Mouse (Mus musculus): Measurements from ENCODE around the gene Zswim7.
"Not testable (repeated sequence)": the region's sequence is repeated elsewhere in the genome, so short reads cannot be mapped to it uniquely, and the experiment has no call there.

Gene Zswim7

DNA sequence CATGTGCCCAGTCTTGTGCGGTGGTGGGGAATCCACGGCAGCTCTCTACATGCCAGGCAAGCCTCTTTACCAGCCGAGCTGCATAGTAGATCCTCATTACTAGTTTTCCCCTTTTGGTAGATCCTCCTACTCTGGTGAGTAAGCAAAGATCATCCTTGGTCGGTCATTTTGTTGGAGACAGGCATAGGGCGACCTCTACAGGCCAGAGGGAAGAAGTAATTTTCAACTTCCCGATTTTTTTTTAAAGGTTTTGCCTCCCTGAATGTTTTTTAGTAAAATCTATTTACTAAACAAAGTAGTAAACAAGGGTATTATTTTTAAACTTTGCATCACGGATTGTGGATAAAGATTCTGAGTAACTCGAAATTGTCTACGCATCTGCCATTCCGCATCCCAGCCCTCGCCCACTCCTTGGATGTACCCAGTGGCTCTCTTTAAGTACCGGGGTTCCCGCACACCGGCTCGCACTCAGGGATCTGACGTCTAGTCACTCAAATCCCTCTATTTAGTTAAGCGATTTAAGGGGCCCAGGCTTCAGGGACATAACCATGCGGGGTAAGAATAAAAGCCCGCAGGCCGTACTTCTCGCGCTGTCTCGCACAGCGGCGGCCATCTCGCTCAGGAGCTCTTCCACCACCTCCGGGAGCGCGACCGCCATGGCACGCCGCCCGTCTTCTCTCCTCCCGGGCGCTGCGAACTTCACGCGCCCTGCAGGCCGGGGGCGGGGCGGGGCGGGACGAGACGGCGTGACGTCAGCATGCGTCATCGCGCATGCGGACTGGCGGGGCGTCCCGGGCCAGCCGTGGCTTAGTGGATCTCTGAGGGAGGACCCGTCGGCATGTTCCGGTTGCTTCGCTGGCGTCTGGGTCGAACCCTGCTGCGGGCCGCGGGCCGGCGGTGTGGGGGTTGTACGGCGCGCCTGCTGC is at the start of gene Zswim7, which contains the start of gene Ttc19:
TSS of gene Zswim7 (minus strand) at position 701 of the 926 bp plus-strand sequence.
TSS of gene Ttc19 (plus strand) at position 799 of the 926 bp plus-strand sequence.
- DNase-seq, result peak; percentile 93

DNA sequence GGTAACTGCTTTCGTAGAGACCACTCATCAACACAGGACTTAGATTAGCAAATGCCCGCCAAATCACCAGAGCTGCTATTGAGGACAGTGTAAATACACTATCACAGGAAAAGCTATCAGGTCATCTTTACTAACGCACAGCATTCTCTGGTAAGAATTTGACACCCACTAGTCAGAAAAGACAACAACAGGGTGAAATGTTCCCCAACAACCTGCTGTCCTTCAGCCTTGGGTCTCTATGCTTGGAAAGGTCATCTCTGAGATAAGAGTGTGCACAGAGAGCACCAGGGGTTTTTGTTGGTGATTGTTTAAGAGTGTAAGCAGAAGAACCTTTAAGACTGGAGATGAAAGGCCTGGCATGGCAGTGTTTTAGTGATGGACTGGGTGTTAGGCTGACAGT is 42.5 kb upstream of the Zswim7 start:
- no peak for DNase-seq

DNA sequence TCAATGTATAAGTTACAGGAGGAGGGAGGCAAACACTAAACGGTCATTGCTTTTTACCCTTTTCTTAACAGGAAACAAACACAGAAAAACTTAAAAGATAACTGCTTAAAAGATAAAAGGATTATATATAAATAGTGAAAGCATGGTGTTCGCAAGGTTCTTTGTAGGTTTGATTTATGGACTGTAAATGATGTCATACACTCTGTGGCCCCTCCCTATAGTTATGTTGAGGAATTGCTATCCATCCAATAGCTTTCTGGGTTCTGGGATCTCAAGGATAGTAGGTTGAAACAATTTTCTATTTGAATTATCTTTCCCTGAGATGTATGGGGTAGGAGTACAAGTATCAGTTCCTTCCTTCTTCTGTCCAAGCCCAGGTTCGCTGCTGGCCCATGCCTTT is 38.9 kb upstream of the Zswim7 start:
- no peak for DNase-seq

DNA sequence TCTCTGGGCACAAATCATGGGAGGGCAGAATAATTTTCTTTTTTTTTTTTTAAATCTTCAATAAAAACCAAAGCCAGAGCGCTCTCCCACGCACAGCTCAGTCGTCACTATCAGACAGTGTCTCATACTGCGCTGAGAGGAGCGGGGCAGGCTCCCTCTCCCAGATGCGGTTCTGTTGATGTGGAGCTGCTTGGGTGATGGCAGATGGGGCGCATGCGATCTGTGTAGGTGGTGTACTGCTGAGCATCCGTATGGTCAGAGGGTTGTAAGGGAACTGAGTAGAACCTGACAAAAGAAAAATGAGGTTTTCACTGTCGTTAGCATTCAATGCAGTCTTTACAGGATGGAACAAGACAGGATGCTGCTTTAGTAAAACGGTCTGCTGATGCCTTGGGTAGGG is 36.6 kb upstream of the Zswim7 start:
- peak; percentile 88 for DNase-seq

DNA sequence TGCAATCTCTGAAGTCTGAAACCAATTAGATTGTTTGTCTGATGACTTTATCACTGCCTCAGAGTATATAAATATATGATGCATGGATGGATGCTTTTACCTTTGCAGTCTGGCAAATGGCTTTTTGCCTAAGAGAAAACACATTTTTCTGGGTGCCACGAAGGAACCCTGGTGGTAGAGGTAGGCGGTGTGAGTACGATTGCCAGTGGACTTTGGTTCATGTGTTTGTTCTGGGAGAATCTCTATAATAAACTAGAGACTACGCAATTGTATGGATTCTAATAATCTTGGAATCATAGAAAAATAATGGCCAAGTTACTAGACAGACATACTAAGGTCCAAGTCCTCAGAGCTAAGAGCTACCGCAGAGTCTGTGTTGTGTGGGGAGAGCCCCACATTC is 33.8 kb upstream of the Zswim7 start:
- DNase-seq, result no peak

DNA sequence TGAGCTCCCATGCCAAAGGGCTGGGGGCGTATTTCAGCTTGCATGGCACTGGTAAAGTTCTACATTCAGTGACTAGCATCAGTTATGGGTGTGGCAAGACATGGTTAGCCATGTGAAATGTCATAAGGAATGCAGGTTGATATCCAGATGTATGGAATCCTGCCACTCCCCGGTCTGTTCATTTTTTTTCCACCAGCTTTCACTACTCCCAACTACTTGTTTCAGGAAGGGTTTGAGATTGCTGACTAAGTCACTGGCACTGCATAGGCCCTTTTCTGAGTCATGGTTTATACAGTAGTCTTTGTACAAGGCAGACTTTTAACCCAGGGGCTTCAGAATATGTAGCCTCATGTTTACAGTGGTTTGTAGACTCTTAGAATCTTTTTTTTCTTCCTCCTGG is 28.1 kb upstream of the Zswim7 start:
- DNase-seq, result no peak

DNA sequence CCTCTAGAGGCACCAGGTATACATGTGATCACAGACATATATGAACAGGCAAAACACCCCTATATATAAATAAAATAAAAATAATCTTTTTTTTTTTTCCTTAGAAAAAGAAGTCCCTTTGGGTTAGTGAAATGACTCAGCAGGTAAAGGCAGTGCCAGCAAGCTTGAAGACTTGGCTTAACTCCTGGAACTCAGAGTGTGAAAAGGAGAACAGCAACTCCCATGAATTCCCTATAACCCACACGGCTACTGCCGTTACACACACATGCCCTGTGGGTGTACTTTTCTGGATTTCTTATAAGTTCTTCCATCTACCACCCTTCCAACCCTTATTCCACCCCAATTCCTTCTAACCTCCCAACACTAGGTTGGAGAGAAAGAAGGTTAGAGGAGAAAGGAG is 24.7 kb upstream of the Zswim7 start:
- DNase-seq, result peak; percentile 55

DNA sequence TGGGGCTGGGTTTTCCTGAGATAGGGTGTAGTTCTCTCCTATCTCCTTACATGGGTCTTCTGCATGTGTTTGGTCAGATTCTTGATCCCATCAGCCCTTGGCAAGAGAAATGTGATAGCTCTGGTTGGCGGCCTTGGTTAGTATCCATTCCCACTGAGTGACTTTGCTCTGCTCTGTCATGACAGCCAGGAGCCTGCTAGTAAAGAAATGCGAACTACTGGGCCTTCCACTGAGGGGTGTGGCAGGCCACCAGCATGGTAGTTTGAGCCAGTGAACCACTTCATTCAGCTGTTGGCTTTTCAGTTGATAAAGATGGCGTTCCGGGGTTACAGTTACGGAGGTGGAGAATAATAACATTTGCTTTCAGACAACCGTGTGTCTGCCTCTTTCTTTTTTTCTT is 17.7 kb upstream of the Zswim7 start:
- no peak for DNase-seq

DNA sequence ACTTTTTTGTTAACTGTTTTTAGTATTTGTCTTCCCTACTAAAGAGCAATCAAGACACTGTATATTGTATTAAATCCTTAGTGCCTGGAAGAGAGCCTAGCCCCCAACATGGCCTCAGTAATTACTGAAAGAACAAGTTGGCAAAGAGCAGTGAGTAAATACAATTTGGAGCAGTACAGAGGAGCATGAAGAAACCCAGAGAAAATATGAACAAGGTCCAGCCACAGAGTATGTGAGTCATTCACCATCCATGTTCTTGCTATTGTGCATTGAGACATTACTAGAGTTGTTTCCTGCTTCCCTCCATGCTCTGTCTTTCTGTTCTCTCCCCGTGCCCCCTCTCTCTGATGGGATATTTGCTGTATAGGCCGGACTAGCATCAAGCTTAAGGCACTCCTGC is 12.9 kb upstream of the Zswim7 start:
- no peak for DNase-seq

DNA sequence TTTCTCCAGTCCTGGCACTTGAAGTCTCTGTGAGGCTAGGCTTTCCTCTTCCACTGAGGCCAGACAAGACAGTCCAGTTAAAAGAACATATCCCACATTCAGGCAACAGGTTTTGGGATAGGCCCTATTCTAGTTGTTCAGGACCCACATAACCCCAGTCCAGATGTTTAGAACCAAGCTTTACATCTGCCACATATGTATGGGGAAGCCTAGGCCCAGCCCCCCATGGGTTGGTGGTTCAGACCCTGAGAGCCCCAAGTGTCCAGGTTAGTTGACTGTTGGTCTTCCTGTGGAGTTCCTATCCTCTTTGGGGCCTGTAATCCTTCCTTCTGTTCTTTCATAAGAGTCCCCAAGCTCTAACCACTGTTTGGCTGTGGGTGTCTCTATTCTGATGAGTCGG is 6.5 kb upstream of the Zswim7 start:
- DNase-seq, result no peak

DNA sequence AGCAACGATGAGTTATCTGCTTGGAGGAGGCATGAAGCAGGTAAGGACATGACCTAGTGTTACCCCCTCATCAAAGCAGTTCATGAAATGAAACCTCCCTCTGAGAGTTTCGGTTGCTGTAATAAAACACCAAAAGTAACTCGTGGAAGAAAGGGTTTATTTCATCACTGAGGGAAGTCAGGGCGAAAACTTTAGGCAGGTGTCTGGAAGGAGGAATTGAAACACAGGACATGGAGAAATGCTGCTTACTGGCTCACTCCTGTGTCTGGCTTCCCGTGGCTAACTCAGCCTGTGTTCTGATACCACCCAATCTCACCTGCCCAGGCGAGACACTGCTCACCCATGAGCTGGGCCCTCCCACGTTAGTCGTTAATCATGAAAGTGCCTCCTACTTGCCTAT is 3.8 kb upstream of the Zswim7 start:
- no peak for DNase-seq

DNA sequence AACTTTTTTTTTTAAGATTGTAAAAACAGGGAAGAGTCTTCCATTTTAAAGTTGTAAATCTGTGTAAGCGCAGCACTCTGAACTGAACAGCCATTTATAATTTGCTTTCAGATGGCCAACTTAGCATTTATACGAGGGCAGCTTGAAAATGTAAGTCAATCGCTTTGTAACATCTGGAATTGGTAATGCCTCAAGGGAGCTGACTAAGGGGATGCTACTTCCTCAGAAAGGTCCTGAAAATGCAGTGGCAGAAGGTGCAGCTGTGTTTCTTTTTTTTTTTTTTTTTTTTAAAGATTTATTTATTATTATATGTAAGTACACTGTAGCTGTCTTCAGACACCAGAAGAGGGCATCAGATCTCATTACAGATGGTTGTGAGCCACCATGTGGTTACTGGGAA is 2.8 kb upstream of the Zswim7 start:
- not testable (repeated sequence) for DNase-seq

DNA sequence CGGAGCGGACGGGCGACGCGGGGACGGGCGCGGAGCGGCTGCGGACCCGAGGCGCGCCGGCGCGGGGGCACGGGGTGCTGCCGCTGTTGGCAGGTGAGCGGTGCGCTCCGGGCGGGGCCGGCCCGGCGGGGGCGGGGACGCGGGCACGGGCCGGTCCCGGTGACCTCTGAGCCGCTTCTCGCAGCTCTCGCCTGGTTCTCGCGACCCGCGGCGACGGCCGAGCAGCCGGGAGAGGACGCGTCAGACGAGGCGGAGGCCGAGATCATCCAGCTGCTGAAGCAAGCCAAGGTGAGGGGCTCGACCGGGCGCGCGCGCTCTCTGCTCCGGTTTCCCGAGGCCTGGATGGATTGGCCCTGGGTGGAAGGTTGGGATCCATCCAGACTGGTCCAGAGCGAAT is 424 bp upstream of the Zswim7 start:
- no peak for DNase-seq

DNA sequence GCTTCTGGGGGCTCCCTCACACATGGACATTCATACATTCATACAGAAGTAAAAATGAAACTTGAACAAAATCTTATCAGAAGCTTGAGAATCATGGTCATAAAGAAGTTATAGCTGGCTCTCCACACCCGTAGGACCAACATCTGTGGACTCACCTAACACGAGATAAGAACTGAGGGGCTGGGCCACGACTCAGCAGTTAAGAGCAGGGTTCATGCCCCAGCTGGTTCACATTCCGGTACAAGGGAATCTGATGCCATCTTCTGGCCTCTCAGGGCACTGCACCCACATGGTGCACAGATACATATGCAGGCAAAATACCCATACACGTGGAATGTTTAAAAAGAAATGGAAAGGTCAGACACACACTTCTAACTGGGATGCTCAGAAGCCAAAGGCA is 3.1 kb downstream of the Zswim7 start:
- DNase-seq, result no peak

DNA sequence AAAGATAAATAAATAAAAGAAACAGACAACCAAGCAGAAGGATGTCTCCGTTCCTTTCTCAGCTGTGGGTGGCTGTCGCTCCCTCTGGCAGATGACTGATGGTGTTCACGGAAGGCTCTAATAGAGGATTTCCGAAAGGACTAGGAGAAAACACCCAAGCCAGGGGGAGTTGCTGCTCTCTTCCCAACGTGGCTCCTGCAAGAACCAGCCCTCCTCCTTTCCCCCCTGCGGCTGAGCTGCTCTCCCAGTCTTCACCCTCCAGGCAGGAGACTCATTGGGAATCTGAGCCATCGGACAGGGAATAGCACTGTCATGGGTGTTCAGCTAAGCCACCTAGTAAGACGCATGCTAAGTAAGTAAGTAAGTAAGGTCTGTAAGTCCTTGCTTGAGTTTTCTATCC is 4.1 kb downstream of the Zswim7 start:
- no peak for DNase-seq

DNA sequence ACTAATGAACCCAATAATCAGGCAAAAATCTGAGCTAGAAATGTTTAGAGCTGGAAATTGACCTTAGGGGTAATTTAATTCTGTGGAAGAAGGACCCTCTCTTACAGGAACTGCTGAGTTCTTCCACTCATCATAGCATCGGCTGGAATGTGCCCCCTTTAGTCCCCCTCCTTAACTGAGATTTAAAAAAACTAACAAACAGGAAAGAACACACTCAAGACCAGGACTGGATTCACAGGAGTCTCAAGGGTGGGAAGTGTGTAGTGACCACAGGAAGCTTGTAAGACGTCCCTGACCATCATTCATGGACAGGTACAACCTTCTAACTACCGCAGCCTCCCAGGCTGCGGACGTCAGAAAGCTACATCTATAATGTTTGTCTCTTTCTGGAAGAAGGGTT is 10.3 kb downstream of the Zswim7 start:
- DNase-seq, result no peak

DNA sequence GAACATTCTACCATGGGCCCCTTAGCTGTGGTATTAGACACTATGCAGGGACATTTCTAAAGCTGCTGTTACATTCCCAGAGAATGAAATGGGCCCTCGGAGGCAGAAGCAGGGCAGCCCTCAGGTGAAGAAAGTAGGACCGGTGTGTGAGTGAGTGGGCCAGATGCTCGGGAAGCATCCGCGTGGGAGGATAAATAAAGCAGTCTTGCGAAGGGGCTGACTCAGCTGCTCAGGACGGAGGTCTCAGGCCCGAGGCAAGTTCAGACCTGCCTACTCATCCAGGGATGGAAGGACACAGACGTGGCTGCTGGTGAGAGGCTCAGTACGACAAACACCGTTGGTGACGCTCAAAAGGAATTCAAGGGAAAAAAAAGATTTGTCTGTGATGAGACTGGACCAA is 12.1 kb downstream of the Zswim7 start:
- no peak for DNase-seq

DNA sequence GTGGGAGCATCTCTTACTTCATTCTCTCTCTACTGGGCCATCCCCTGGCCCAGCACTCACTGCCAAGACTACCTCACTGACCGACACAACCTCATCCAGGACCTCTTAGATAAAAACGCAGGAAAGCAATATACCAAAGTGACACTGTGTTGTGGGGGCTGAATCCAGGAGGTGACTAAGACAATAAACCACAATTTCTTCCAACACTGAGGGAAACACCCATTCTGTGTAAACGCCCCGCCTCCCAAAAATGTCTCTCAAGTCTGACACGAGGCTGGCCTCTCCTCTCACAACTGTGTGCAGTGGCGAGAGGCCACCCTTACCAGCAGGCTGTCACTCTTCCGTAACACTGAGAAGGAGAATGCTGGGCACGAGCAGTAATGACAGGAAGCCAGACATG is 12.8 kb downstream of the Zswim7 start:
- no peak for DNase-seq

DNA sequence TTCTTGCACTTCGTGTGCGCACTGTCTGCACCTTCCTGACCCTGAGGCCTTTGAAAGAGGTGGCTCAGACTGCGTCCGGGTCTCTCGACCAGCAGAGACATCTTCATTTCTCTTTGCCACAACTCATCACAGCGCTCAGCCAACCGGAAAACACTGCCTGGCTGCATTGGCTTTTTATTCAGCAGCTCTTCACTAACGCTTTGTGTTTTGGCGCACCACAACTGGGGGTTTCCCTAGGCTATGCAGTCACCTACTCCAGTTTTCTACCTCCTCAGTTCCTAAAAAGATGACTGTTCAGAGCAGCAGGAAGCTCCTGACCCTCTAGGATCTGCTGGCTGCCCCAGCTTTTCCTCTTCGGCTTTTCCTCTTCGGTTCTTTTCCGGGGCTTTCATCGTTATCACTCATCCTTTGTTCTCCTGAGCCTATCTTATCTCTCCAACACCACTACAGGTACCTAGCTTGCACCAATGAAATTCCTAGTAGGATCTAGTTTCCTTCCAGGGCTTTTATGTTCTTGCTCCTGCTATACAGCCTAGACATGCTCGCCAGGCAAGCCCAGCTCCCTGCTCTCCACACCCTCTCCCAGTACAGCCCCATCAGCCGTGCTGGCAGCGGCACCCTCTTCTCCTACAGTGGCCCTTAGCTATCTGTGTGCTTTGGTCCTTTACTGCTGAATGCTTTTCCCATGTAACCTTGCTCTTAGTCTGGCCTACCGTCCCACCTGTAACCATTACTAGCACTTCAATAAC is 14.5 kb downstream of the Zswim7 start:
- no peak for DNase-seq

DNA sequence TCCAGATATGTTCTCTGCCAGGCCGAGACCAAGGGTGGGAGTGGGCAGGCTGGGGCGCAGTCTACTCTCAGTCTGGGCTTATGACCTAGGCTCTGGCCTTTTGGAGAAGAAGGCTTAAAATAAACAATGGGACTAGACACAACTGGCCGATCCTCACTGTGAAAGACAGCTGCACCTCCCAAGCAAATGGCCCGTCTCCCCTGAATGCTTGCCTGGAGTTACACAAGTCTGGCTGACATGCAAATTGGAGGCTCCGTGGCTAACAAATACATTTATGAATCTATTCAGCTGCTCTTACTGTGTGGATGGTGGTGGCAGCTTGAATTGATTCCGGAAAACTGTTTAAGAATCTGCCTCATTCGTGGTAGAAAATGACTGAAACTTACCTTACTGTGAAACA is 15.5 kb downstream of the Zswim7 start:
- DNase-seq, result no peak

DNA sequence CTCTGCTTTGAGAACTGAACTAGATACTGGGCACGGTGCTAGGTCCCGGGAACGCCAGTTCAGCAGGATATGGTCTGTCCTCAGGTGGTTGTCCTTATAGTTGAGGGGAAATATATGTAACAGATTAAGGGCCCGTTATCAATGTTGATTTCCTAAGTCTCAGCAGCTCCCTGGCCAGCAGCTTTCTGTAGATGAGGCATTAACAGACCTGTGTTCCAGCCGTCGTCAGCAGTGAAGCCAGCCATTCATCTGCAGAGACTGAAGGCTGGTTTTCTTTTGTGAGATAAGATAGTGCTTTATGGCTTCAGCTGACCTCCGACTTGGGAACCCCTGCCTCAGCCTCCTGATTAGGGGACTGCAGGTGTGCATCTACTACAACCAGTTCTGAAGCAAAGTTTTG is 17.2 kb downstream of the Zswim7 start:
- DNase-seq, result no peak

DNA sequence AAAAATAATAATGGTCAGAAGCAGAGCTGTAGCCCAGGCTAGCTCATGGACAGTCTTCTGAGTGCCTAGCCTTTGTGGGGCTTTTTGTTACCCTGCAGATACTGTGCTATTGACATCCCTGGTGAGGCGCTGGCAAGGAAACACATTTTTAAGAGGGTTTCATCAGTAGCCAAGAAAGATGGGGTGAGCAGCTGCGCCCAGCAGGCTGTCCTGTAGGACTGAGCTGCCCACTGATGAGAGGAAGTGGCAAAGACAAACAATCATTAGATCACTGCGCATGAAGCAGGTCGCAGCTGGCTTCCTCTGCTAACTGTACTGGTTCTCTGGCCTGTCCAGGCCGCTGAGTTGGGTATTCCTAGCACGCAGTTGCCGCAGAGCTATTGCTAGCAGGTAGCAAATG is 17.6 kb downstream of the Zswim7 start:
- no peak for DNase-seq

DNA sequence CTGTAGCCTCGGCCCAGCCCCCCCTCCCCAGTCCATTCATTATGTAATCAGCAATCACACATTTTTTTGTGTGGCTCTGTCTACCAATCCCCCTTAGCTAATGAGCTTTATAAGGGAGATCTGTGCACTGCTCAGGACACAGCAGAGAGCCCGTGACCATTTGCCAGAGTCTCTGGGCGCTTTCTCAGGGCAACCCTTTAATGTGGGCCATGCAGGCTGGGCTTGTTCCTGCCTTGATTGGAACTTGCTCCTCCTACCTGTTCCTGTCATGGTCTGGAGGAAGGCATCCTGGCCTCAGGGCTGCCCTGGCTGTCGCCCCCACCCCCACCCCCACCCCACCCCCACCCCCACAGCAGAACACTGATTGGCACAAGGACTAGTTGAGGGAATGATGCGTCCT is 22.0 kb downstream of the Zswim7 start:
- DNase-seq, result no peak

DNA sequence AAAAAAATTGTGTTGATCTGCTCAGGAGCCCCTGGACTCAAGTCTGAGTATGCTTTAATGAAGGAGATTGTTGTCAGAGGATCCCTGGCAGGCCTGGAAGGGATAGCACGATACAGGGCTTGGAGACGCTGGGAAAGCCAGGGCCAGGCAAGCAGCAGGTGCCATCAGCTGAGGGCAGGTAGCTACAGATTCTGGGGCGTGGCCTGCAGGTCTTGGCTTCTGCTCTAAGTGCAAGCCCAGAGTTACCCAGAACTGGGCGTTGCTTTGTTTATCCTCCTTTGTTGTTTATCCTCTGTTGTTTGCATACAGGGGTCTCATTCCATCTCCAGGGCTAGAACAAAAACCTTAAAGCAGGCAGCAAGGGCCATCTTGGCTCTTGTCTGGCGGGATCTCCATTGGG is 27.8 kb downstream of the Zswim7 start:
- no peak for DNase-seq
